Mouse (Mus musculus): Measurements from ENCODE around the gene Erc2.

The Erc2 gene

GRCm38 (mm10) chr14:27935714-27936113 lies 313.5 kb downstream of the Erc2 start:
- DNase-seq (ENCODE audit: low read depth, low spot score): peak; percentile 40

DNA sequence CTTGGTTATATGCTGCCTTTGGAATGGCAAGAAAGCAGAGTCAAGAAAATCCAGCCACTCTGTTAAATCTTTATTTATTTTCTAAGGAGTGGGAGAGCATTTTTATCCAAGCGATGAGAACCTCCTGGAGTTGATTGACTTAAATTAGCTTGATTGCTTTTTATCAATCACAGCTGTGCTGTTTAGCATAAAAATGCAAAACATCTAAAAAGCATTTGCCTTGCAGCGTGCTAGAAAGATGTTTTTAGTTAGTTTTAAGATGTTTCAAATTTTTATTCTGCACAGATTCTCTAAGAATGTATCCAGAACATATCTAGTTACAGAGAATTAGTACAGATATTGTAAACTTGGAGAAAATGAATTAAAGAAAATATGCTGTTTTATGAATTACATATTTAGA lies 315.7 kb downstream of the Erc2 start:
- DNase-seq (ENCODE audit: low read depth, low spot score): no peak

DNA sequence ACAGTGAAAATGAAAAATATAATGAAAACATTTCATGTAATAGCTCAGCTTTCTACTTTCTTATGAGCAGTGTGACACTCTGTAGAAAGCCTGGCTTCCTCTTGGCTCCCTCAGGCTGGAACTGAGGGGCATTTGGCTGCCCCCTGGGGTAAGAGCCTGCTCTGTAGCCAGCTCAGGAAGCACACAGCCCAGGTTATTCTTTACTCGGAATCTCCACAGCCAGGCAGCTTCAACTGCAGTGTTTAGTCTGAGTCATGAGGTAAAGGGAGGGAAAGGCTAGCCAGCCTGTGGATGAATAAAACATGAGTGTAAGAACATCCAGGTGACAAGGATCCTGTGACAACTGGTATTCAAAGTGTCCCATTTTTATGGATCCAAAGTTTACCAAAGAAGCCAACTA lies 323.0 kb downstream of the Erc2 start:
- peak; percentile 54 for DNase-seq (ENCODE audit: low read depth, low spot score)

GRCm38 (mm10) chr14:27946211-27946610 lies 324.0 kb downstream of the Erc2 start:
- no peak for DNase-seq (ENCODE audit: low read depth, low spot score)

DNA sequence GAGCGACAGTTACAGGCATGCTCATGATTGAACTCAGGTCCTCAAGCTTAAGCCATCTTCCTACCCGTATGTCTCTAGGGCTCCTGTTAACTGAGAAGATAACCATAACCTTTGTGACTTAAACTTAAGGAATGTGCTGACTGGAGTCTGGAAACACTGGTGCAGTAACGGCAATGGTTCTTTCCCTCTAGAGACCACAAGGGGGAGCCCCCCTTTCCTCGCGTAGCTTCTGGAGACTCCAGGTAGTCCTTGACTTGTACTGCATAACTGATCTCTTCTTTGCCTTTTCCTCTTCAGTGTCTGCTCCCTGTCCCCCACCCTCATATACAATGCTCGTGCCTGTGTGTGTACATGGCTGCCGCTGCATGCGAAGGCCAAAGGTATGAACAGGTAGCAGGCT lies 326.2 kb downstream of the Erc2 start:
- DNase-seq (ENCODE audit: low read depth, low spot score): peak; percentile 39

DNA sequence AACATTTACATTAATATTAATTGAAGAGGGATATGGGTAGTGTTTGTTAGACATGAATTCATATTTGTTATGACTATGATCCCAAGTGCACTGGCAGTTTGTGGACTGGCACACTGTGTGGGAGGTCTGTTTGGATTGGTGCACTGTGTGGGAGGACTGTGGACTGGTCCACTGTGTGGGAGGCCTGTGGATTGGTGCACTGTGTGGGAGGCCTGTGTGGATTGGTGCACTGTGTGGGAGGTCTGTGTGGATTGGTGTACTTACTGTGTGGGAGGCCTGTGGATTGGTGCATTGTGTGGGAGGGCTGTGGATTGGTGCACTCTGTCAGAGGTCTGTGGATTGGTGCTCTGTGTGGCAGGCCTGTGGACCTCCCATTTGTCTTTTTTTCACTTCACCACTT lies 331.6 kb downstream of the Erc2 start:
- no peak for DNase-seq (ENCODE audit: low read depth, low spot score)

DNA sequence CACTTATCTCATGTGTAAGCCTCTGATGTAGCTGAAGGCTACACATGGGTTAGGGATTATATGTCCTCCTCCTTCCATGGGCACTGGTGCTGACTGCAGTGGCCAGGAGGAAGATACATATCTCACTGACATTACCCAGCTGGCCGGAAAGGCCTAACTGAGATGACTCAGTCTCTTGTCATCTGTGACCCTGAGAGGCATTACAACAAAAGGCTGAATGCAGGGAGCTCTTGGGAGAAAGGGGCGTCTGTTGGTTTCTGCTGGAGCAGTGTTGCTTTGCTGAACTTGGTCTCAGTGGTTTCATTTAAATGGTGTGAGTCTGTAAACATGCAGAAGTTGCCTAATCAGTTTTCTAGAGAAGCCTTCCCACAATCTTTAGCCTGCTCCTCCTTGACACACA lies 334.6 kb downstream of the Erc2 start:
- DNase-seq (ENCODE audit: low read depth, low spot score): no peak

- no peak for DNase-seq (ENCODE audit: low read depth, low spot score)
Measured at GRCm38 (mm10) chr14:27973701-27974100, 351.5 kb downstream of the Erc2 start.

DNA sequence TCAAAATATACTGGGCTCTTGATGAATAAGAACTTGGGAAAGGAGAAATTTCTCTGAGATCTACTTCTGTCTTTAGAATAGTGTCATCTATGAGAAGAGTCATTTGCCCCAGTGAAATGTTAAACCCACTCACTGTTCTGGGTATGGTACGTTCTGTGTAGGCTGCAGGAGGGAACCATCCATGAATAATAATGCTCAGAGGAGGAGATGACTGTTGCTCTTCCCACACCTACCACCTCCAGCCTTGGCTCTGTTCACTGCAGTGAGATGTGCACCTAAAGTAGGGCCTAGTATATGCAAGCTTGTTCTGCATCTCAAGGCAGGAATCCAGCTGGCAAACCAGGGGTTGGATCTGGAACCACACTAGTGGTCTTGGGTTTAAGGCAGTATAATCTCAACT lies 353.4 kb downstream of the Erc2 start:
- DNase-seq (ENCODE audit: low read depth, low spot score): peak; percentile 93

DNA sequence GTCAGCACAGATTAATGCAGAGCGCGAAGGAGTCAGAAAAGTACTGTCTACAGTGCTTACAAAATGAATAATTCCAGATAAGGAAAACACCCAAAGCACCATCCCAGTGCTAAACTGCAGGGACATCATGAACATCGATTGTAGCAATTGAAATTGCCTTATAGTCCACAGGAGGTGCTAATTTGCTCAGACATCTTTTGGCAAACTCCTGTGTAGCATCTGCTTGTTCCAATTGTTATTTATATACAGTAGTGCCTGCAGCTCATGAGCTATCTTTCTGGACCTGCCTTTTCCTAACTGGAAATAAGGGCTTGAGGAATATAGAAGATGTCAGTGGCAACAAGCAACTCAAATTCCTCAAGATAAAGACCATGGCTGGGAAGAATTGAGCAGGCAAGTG lies 362.5 kb downstream of the Erc2 start:
- DNase-seq (ENCODE audit: low read depth, low spot score): peak; percentile 81

- DNase-seq (ENCODE audit: low read depth, low spot score): no peak
Measured at GRCm38 (mm10) chr14:27985201-27985600, 363.0 kb downstream of the Erc2 start.

DNA sequence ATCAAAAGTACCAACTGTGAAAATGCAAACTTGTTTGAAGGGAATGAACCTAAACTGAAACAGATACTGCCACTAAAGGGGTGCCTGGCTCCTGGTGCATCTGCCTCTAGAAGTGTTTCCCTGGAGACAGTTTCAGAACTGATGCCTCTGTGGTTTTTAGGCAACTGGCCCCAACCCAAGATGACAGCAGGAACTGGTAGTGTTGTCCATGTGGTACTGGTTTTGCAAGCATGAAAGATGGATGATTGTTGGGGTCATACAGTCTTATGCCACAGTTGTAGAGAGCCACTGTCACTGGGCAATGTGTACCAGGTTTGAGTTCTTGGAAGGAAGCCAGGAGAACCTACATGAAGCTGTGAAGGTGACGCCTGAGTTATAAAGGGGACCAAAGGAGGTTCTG lies 365.2 kb downstream of the Erc2 start:
- DNase-seq (ENCODE audit: low read depth, low spot score): peak; percentile 34

GRCm38 (mm10) chr14:27998551-27998950 lies 376.3 kb downstream of the Erc2 start:
- no peak for DNase-seq (ENCODE audit: low read depth, low spot score)

DNA sequence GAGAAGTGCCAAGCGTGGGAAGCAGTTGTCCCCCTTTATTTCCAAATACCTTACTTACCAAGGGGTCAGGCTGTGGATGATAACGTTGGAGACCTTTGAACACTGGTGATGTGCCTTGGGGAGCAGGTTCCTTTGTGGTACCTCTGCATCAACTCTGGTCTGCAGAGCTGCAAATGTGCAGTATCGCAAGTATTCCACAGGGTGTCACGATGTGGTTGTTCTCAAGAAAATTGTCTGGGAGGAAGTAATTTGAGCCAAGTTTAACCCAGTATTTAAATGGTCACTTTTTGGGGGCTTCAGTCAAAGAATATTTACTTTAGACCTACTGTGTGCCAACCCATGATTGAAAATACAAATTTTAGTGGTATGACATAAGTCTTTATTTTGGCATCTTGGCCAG lies 381.8 kb downstream of the Erc2 start:
- DNase-seq (ENCODE audit: low read depth, low spot score): peak; percentile 68

GRCm38 (mm10) chr14:28010536-28011280 lies 388.5 kb downstream of the Erc2 start:
- peak; percentile 30 for DNase-seq (ENCODE audit: low read depth, low spot score)

DNA sequence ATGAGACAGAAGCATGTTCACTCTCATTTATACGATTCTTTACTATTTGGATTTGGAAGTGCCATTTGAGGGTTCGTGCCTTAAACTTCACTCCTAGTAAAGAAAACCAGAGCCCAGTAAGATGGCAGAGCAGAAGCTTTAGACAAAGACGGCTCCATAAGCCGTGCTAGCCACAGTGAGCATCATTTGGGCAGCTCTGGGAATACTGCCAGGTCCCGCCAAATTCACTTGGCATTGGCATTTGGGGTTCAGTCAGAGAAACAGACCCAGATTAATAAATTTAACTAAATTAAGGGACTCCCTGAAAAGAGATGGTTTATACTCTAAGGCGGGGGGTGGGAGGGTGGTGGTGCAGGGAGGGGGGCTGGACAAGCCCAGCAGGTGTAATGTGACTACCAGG lies 401.0 kb downstream of the Erc2 start:
- DNase-seq (ENCODE audit: low read depth, low spot score): peak; percentile 24

GRCm38 (mm10) chr14:28030870-28031269 lies 408.6 kb downstream of the Erc2 start:
- DNase-seq (ENCODE audit: low read depth, low spot score): peak; percentile 68

DNA sequence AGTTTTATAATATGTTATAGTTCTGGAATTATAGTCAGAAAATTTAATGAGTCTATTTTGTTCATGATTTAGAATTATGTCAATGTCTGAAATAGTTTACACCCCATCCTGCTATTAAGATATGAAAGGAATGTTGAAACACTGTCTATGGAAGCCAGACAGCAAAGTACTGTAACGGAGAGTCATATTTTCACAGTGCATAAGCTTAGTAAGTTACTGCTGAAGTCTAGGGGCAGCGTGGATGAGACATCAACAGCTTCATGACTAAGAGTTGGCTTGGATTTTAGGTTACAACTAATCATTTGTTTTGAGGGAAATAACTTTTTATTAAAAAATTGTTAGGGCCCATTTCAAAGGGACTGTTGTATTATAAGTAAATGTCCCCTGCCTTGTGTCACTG lies 412.8 kb downstream of the Erc2 start:
- no peak for DNase-seq (ENCODE audit: low read depth, low spot score)

DNA sequence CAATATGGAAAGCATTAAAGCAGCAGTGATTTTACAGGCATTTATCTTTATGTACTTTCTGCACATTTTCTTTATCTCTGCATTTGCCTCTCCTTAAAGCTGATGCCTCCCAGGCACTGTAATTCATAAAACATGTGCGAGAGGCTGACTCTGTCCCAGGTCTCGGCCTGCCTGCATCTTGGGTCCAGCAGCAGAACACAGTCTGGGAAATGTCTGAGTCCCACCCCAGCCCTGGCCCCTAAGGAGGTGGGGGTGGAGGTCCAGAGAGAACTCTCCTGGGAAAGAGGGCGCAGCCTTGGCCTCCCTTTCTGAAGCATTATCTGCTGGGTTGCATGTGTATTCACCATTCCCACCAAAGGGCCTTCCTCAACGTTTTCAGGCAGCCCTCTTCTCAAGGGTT lies 420.9 kb downstream of the Erc2 start:
- DNase-seq (ENCODE audit: low read depth, low spot score): no peak

DNA sequence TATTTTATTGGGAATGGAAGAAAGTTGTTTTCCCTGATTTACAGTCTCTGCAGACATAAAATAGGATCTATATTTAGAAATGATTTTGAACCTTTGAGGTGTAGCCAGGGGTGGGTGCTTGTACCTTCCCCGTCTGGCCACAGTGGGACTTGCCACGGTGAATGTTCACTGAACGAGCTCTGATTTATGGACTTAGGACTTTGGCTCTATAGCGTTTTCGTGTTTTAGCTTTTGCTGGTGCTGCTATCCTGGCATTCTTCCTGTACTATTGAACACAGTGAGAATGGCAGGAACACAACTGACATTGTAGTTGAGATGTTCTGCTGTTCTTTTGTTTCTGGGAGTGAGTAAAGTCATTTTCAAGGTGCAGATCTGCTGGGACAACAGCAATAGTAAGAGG lies 429.4 kb downstream of the Erc2 start:
- no peak for DNase-seq (ENCODE audit: low read depth, low spot score)

- no peak for DNase-seq (ENCODE audit: low read depth, low spot score)
Measured at GRCm38 (mm10) chr14:28057159-28057884, 435.1 kb downstream of the Erc2 start.

DNA sequence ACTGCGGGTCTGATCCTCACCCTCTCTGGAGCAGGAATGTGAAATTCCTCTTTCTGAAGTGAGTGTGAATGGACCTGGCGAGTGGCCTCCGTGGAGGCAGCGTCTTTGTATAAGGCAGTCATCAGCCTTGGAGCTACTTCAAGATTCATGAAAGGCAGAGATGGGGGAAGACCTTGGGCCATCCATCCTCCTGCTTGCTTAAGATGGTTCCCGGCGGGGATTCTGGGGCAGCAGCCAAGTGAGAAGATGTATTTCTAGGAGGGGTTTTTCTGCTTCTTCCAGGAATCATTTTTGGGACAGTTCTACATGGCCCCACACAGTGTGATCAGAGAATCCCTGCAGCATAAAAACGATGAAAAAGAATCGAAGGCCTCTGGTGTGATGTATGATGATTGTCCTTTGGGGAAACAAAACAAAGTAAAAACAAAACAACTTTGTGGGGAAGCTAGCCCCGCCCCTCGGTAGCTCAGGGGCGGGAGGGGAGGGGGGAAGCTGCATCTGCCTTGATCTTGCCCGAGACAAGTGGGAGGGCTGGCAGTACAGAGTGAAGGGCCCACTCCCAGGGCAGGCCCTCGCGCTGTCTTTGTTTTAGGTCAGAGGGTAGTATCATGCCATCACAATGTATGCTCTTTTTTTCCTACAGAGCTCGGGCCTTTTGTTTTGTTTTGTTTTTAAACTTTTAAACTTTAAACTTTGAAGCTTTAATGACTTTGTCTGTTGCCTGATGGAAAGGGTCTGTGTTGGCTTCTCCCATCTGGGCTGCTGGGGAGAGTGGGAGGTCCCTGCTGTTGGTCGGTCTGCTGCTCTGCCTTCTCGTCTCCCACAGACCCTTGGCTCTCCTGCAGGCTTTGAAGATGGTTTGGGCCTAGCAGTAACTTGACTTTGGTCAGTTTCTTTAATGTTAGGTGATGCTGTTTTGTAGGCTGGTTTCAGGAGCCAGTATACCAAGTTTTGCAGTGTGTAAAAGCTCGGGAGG lies 435.9 kb downstream of the Erc2 start:
- no peak for DNase-seq (ENCODE audit: low read depth, low spot score)
